Mouse (Mus musculus) MEL (cell line): ENCODE results near the gene Bckdhb.

ENCODE experiments used
- CTCF ChIP-seq, 3 experiments: IDR thresholded peaks in 2 of 3; conservative IDR thresholded peaks in 1 of 3; 2 replicates each; pipeline ENCODE4 v1.5.1; 2011 to 2012; ENCODE audit warnings: low read length in 3 of 3, low read depth in 2 of 3, mild to moderate bottlenecking in 2 of 3, improper control_type of control experiment in 1 of 3, inconsistent platforms in 1 of 3, mixed read lengths in 1 of 3, moderate library complexity in 1 of 3; ENCODE audit not compliant: control insufficient read depth in 1 of 3, insufficient read depth in 1 of 3, poor library complexity in 1 of 3, severe bottlenecking in 1 of 3
- ETS1 ChIP-seq: IDR thresholded peaks from 2 replicates; pipeline ENCODE4 v1.6.1; 2012; ENCODE audit warnings: low read depth, mild to moderate bottlenecking, inconsistent platforms, low read length, improper control_type of control experiment, moderate library complexity
- HCFC1 ChIP-seq: IDR thresholded peaks from 2 replicates; pipeline ENCODE4 v1.6.1; 2012; ENCODE audit warnings: low read depth, mild to moderate bottlenecking, inconsistent platforms, low read length, improper control_type of control experiment, moderate library complexity
- MXI1 ChIP-seq: IDR thresholded peaks from 2 replicates; pipeline ENCODE4 v1.6.1; 2011; ENCODE audit warnings: mild to moderate bottlenecking, low read depth, low read length, improper control_type of control experiment
- MYC ChIP-seq: IDR thresholded peaks from 2 replicates; pipeline ENCODE4 v1.6.1; 2011; ENCODE audit warnings: low read depth, mild to moderate bottlenecking, low read length, improper control_type of control experiment, moderate library complexity
- POLR2A ChIP-seq, 2 experiments: IDR thresholded peaks; 2 replicates each; pipeline ENCODE4 v1.6.1; 2011 to 2012; ENCODE audit warnings: low read length in 2 of 2, mild to moderate bottlenecking in 2 of 2, control low read depth in 1 of 2, improper control_type of control experiment in 1 of 2, low read depth in 1 of 2, moderate library complexity in 1 of 2; ENCODE audit not compliant: control insufficient read depth in 1 of 2, insufficient read depth in 1 of 2, poor library complexity in 1 of 2
- ZKSCAN1 ChIP-seq: IDR thresholded peaks from 2 replicates; pipeline ENCODE4 v1.6.1; 2012; ENCODE audit warnings: low read depth, mild to moderate bottlenecking, inconsistent platforms, low read length, improper control_type of control experiment, moderate library complexity

DNA sequence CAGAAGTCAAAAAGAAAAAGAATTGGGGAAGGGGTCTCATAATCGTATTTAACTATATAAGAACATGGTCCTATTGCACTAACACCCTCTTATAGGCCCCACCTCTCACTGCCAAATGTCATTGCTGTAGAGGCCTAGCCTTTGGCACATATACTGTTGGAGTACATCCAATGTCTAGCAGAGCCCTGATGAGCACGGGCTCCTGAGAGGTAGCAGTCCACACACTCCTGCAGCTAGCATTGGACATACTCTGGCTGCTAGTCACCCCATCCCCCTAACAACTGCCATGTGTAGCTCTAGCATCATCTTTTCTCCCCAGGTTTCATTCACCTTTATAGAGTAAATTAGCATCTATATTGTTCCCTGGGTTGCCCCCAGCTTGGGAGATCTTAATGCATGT, 223.2 kb downstream of the Bckdhb start:
- TF ChIP-seq CTCF (IDR thresholded peaks at IDR 0.05 in 2 of 3, conservative IDR thresholded peaks at IDR 0.05 in 1 of 3; ENCODE audit: control insufficient read depth in 1 of 3, insufficient read depth in 1 of 3, low read depth in 2 of 3, low read length in 3 of 3, poor library complexity in 1 of 3, severe bottlenecking in 1 of 3): no peak
- TF ChIP-seq ZKSCAN1: no peak
- no peak for TF ChIP-seq MXI1
- no peak for TF ChIP-seq POLR2A (IDR thresholded peaks at IDR 0.05; ENCODE audit: control insufficient read depth in 1 of 2, insufficient read depth in 1 of 2, low read depth in 1 of 2, low read length in 2 of 2, poor library complexity in 1 of 2)
- TF ChIP-seq ETS1: no peak
- no peak for TF ChIP-seq MYC
- no peak for TF ChIP-seq HCFC1
